Comparison of ENCODE assay signal across 8 mouse cellular contexts in genomic region chr7:117882803-117883202, GRCm38 (mm10).
A peak's percentile ranks its signal among the peaks of the same experiment; 100 is the strongest.
DNase-seq lines count a peak whose midpoint lies in the region; ATAC-seq lines count a peak whose summit lies in the region.

No protein-coding gene starts in this region.

- H3K4me1 ChIP-seq in forebrain, embryonic 14.5 days (ENCODE audit: control insufficient read depth, insufficient read depth, low read length), result no peaks in the 10 kb centered on the region; the same call in 1 of the 2 replicates

- H3K4me2 ChIP-seq in forebrain, embryonic 14.5 days (ENCODE audit: low read length), result no peak overlapping the region

- no peak overlapping the region for H3K9ac ChIP-seq in forebrain, embryonic 14.5 days (ENCODE audit: low read length)

- DNase-seq in MN1 (ENCODE audit: low spot score), result peak; percentile 51
- DNase-seq in c-Kit-positive CD71-positive TER-119-negative erythroid progenitor cells, embryonic 14.5 days (ENCODE audit: low read depth), result peak; percentile 28
- DNase-seq in forebrain, embryonic 14.5 days (ENCODE audit: low spot score), result peak; percentile 92
- DNase-seq in heart, postnatal 14 days, result peak; percentile 61 to 79
- DNase-seq in layer of hippocampus, postnatal 14 days (ENCODE audit: low spot score in 2 of 2), result peak; percentile 80 to 89
- DNase-seq in lung, postnatal 4 days, result peak; percentile 55 to 75
- DNase-seq in right cerebral cortex, postnatal 25 days, result peak; percentile 82
- peak; percentile 46 to 58 for DNase-seq in urinary bladder, postnatal 36 days (ENCODE audit: low spot score in 2 of 2)

- H3K27me3 ChIP-seq in forebrain, embryonic 14.5 days (replicated peaks; ENCODE audit: control insufficient read depth, insufficient read depth, low read length), result no peaks in the 10 kb centered on the region

- no peaks in the 10 kb centered on the region for H3K9me3 ChIP-seq in forebrain, embryonic 14.5 days (replicated peaks; ENCODE audit: control insufficient read depth, low read length)

- no peaks in the 10 kb centered on the region for H3K36me3 ChIP-seq in forebrain, embryonic 14.5 days (ENCODE audit: control insufficient read depth, insufficient read depth, low read length)

- 3% methylated on average over 13 of the region's 13 CpGs for WGBS in forebrain, embryonic 14.5 days

- no peak overlapping the region for H3K27ac ChIP-seq in forebrain, embryonic 14.5 days (ENCODE audit: low read depth, low read length)

- H3K4me3 ChIP-seq in forebrain, embryonic 14.5 days (ENCODE audit: low read depth, low read length), result no peak overlapping the region

- peak; percentile 76 for ATAC-seq in forebrain, embryonic 14.5 days

- intact Hi-C loops in heart, postnatal 14 days (cut with DNase I), result loop anchor here (5.0 kb wide), 4 partner anchors 219 to 1236 kb away; partner anchors contain the start of gene Xylt1

Comparison
In these comparisons a context has a peak if more than half of its experiments do, and no peak if none do; other contexts are left out.
1. DNase-seq: peak in every context shown above with its lines; median percentile 92 in forebrain, embryonic 14.5 days; 84 in layer of hippocampus, postnatal 14 days; 82 in right cerebral cortex, postnatal 25 days; 70 in heart, postnatal 14 days; 65 in lung, postnatal 4 days; 52 in urinary bladder, postnatal 36 days; 51 in MN1; 28 in c-Kit-positive CD71-positive TER-119-negative erythroid progenitor cells, embryonic 14.5 days.